Mouse (Mus musculus): Measurements from ENCODE around the gene Synm. TPM values are rescaled to one million over a fixed set of nuclear protein-coding genes. Genes with fewer than 3 reads are reported as not detected.

Gene Synm
- 0.04 and 0.05 TPM in 2 replicates for polyA plus RNA-seq (2012; rRNA removed)

DNA sequence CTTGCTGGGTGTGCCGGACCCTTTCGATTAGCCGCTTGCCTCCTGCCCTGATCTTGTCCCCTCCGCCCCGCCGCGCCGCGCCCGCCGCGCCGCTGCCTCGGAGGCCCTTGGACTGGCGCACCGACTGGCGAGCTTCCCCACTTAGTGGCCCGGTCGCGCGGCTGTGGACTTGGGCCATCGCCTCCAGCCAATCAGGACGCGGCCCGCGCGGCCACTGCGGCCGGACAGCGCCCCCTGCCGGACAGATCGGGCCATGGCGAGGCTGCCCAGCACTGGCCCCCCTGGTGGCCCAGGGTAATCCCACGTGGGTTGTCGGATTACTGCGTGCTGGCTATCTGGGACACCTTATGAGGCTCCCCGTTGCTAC is at the start of gene Synm:
Gene Synm (minus strand): TSS at position 114 of the 367 bp plus-strand sequence.

Other genes starting within 250 kb of the Synm start
- gene Lrrc28, start 114.5 kb downstream of the Synm start, polyA plus RNA-seq (2012; rRNA removed), result 6.4 and 6.5 TPM in 2 replicates
- gene Ttc23, start 112.3 kb downstream of the Synm start, polyA plus RNA-seq (2012; rRNA removed), result 5.9 and 7.2 TPM in 2 replicates
- gene Igf1r, start 193.1 kb upstream of the Synm start, polyA plus RNA-seq (2012; rRNA removed), result 1.7 and 2.5 TPM in 2 replicates

Measured in liver, embryonic 18 days (tissue).